Mouse (Mus musculus): ENCODE measurements around the gene Cpeb3. TPM values are rescaled to one million over a fixed set of nuclear protein-coding genes. Genes with fewer than 3 reads are reported as not detected.

Gene Cpeb3
- 10.0 TPM for polyA plus RNA-seq (2014; fragmentation: Illumina TruSeq; extraction: RNeasy Lipid Tissue Mini Kit (QIAGEN cat#74804))

GRCm38 (mm10) chr19:37208176-37208755, at the start of gene Cpeb3:
Gene Cpeb3 (minus strand): TSS chr19:37208601.

GRCm38 (mm10) chr19:37207303-37208175, 862 bp downstream of the Cpeb3 start, which contains the start of gene March5:
Gene March5 (plus strand): TSS chr19:37207543.

Other genes with a start within 250 kb of the Cpeb3 start
- 194 TPM for gene March5, start 1.1 kb downstream of the Cpeb3 start, polyA plus RNA-seq (2014; fragmentation: Illumina TruSeq; extraction: RNeasy Lipid Tissue Mini Kit (QIAGEN cat#74804))
- 136 TPM for gene Ide, start 129.3 kb upstream of the Cpeb3 start, polyA plus RNA-seq (2014; fragmentation: Illumina TruSeq; extraction: RNeasy Lipid Tissue Mini Kit (QIAGEN cat#74804))
- 59.1 TPM for gene Kif11, start 167.8 kb upstream of the Cpeb3 start, polyA plus RNA-seq (2014; fragmentation: Illumina TruSeq; extraction: RNeasy Lipid Tissue Mini Kit (QIAGEN cat#74804))
- gene Hhex, start 226.2 kb upstream of the Cpeb3 start, polyA plus RNA-seq (2014; fragmentation: Illumina TruSeq; extraction: RNeasy Lipid Tissue Mini Kit (QIAGEN cat#74804)), result 20.7 TPM

All from ovary, adult 10 weeks (tissue).